Mouse (Mus musculus) cerebellum, postnatal 10 days (tissue): ENCODE results near the gene Kif16b.

Experiments used
- DNase-seq, 2 experiments: peaks; one replicate each; pipeline ENCODE4 v3.0.0; 2021; ENCODE audit warnings: mixed read lengths in 2 of 2

The Kif16b gene

DNA sequence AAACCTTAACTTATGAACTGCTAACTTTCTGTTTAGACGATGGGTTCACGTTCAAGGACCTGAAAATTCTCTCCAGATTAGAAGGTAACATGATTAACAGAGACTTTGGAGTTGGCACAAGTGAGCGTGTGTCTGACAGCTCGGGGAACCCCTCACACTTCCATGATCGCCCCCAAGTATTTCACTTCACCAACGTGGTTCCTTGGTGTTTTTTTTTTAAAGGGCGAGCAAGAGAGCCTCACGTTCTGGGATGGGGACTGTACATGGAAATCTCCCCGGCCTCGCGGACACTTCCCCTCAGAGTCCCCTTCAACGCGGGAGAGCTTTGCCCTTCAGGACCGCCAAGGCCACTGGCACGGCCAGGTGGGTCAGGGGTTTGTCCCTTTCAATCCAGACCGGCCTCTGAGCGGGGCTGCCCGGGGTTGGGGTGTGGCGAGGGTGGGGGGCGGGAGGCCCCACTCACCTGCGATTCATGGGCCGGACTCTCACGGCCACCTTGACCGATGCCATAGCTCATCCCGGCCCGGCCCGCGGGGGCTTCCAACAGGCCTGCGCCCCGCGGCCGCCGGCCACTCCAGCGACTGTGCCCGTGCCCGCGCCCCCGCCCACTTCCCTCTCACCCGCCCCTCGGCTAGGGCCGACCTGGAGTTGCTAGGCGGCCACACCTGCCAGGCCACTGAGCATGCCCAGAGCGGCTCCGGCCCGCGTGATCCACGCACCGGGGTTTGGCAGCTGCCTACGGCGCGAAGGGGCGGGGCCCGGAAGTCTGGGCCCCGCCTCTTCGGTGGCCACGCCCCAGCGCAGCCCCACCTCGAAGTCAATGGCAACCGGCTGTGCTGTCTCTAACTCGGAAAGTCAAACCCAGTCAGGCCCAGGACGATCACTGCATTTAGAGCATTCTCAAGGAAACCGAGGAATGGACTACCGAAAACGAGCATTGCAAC lies at the start of gene Kif16b:
Gene Kif16b (minus strand): TSS at position 670 of the 944 bp plus-strand sequence.
- DNase-seq = peak; percentile 95 to 97

DNA sequence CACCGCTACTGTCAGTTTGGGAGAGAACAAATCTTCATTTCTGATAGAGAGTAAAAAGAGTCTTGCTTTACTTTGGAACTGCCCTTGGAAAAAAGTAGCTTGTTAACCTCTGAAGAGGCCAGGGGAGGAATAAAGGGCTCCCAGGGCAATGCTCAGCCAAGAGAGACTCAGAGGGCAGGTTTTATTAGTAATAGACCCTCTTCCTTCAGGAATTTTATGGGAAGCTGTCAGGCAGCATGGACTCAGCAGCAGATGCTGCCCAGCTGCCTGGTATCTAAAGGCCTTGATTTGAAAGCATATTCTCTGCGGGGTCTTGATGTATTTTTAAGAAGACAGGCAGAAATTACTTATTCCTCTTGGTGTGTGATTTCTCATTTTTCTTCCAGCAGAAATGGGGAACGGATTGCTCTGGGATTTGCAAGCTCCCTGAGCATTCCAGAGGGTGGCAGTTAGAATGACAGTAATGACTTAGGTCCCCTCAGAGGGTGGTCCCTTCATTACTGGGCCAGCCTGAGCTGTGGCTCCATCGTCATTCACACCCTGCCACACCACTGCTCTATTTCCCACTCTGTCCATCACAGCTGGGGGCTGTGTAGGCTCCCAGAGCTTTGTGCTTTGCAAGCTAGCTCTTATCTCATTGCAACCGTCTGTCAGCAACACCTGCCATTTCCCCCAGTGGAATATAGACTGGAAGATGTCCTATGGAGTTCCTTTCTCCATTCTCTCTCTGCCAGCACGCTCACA lies 39.7 kb upstream of the Kif16b start:
- no peak for DNase-seq

DNA sequence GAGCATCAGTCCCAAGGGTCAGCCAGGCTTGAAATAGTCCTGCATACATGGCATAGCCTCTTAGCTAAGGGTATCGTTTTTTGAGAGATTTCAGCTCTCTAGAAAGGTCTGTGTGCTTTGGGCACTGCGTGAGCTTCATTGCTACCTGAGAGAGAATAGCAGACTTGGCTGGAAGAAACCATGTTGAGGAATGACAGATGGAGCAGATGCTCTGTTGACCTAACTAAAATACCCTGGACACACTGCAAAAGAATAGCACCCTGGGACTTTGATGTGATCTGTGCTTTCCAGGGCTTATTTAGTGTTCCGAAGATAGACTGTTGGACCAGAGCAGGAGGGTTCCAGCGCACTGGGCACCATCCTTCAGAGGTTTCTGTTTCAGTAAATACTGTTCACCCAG lies 29.1 kb upstream of the Kif16b start:
- DNase-seq = peak; percentile 16 to 30

DNA sequence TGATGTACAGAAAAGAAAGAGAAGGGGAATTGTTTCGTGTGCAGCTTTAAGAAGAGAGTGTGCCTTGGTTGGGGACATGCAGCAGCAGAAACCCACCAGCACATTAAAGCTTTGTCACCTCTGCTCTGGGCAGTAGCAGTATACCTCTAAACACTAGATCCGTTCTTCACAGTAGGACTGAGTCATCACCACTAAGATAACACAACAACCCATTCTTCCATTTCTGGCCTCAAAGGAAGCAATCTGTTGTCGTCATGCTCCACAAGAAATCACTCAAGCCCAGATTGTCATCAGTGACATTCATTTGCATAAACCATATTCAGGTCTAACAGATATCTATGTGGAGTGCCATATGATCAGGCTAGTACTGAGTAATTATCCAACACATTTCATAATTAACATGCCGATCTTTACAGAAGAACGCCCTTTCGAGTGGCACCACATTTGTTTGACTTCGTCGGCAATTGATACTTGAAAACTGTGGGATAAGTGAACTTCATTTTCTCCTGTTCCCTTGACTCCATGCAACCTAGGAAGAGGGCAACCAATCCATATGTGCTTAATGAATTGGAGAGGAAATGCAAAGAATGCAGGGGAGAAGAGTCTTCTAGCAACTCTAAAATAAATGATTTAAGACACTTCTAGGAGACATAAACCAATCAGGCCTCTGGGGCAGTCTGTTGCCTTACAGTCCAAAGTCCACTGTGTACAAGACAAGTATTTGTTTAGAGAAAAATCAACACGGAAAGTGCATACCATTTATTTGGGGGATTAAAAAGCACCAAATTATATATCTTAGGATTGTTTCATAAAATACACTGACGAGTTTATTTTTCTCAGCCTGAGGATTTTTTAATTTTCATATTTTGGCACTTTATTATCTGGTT lies 28.1 kb upstream of the Kif16b start:
- no peak for DNase-seq

DNA sequence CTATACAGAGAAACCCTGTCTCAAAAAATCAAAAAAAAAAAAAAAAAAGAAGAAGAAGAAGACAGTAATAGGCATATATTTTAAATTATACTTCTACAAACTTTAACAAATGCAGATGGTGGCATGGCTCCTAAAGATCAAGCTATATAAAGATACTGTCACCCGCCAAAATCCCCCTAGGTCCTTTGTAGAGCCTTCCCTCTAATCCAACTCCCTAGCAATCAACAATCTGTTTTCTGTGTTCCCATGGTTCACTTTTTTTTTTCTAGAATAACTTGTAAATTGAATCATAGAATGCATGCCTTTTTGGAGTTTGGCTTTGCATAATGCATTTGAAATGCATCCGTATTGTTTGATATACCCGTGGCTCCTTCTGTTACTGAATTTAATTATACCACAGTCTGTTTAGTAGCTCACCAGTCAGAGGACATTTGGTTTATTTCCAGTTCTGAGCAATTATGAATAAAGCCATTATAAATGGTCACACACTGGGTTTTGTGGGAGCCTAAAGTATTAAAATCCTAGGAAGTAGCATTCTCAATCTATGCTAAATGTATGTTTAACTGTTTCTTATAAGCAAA lies 9.6 kb upstream of the Kif16b start:
- no peak for DNase-seq

DNA sequence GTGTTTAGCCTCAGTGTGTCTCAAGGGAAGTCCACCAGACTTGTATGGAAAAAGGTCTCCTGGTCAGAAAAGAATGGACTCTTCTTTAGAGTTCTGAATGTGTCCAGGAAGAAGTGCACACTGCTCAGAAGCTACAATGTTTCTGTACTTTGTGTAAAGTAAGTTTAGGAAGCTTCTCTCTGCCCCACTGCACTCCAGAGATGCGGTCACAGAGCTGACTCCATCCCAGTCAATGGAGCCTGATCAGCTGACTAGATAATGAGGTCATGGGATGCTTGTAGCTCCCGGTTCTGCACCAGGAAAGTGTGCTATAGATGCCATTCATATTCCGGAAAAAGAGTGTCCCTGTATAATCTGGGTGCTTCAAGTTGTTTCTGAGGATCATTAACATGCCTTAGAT lies 7.9 kb upstream of the Kif16b start:
- DNase-seq = no peak

DNA sequence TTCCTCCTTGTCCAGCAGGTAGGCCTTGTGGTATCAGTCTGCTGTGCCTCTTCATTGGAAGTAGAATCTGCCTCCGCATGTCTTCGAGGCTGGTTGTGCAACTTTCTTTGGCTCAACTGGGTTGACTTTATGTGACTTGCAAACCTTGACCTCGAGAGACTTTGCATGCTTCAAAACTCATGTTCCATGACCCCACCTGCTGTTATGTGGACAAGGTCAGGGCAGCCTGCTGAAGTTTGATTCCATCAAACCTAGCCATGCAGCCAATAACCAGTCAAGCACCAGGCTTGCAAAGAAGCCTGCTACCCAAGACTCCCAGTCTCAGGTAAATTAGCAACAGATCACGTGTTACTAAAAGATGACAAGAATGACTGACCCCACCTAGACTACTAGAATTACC lies 5.7 kb upstream of the Kif16b start:
- DNase-seq = no peak

DNA sequence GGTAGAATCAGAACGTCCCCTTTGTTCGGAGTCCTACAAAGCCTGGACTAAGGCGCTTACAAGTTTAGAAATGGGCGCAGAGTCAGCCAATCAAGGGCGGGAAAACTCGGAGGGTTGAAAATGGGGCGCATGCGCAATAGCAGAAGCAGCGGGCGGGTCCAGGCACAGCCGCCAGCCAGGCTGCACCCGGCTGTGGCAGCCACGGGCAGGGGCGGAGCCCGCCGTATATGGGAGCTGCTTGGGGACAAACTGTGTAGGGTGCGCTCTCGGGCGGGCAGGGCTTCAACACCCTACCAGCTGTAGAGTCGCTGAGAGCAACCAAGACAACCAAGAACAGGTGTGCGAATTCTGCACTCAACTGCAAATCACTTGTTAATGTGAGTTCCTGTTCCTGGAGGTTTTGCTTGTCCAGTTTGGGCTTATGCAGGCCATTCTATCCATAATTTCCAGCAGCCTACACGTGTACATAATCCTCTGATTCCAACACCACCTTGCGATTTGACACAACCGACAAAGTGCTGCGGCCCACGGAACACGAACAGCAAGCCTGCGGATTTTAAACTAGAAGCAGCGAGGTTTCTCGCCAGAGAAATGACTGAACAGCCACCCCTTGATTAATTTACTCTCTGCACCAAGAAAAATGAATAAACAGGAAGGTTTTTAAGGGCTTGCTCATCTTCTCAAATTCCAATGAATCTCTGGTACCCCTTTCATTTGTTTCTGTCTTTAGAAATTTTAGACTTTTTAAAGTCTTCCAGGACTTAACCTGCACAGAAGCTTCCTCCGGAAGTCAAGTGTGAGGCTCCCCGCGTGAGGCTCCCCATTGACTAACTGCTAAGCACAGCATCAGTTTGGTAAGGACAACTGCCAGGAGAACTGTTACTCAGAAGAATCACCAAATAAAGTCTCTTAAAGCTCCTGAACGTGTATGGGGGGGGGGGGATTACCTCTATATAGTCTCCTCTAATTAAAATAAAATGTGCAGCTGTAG lies 1.9 kb upstream of the Kif16b start:
- DNase-seq = peak; percentile 93 to 95

DNA sequence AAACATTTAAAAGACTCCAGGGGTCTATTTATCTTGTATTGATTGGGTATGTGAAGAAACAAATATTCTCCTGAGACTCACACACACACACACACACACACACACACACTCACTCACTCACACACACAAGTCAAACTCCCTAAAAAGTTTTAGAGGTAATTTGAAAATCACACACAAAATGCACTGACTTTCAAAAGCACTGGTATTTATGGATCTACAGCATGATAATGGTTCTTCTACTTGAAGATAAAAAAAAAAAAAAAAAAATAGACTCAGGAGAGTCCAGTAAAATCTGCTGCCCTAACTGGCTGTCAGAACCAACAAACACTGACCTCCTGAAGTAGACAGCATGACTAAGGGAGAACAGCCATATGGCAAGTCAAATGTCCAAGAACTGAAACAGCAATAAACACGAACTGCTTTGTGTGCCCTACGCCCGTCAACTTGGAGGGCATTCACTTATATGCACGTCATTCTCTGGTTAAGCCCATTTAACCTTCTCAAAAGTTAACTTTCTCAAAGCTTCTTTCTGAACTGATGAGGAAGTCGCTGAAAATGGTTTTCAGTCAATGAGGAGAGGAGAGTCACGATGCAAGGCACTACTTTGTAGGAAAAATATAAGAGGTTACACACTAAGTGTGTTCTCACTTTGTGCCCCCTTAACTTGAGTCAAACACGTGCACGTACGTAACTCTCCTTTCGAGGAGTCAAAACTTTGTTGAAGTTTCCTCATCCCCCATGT lies 1.0 kb downstream of the Kif16b start:
- no peak for DNase-seq

DNA sequence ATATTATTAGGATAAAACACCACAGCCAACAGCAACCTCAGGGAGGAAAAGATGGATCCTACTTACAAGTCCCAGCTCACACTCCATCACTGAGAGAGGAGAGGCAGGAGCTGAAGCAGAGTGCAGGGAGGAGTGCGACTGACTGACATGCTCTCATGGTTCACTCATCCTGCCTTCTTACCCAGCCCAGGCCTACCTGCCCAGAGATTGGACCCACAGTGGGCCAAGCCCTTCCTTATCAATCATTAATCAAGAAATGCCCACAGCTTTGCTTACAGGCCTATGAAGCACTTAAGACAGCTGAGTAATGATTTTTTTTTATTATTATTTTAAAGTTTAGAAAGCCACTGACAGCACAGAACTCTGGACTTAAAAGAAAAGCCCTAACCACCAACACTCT lies 7.6 kb downstream of the Kif16b start:
- DNase-seq = no peak

DNA sequence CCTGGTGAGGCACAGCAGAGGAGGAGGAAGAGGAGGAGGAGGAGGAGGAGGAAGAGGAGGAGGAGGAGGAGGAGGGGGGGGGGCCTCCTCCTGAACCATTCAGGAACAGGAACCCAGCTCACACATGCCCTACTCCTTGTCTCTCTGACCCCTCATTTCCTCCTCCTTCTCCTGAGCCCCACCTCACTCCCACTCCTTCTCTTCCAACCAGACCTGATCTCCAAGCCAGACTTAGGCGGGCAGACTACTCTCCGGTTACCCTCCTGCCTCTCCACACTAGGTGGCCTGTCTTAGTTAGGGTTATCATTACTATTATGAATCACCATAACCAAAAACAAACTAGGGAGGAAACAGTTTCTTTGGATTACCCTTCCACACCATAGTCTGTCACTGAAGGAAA lies 10.0 kb downstream of the Kif16b start:
- DNase-seq = no peak

DNA sequence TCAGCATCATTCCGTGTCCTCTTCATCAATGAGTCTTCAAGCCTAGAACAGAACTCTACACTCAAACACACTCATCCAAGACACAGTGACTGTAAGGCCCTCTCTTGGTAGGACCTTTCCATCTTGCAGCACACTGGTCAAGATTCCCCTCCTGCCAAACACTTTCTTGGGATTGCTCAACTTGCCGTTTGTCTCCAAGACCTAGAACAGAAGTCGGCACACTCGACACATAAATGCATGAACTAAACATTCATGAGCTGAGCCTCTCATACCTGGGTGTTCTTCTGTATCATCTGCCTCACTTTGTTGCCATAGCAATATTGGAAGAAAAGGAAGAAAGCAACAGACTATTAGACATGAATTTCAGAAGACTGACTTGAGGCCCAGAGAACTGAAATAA lies 16.9 kb downstream of the Kif16b start:
- DNase-seq = no peak

DNA sequence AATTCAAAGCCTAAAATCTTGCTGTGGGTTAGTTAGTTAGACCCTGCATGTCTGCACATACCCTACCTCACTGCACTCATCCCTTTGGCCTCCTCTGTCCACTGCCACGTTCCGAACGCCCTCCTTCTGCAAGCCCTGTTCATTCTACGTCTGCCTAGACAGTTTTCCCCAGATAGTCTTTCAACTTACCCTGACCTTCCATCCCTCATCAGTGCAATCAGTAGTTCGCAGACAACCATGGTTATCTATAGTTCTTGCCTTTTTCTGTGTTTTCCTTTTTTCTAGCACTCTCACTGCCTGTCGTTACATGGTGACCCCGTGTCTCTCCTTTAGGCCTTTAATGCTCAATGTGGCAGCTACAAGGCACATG lies 17.7 kb downstream of the Kif16b start:
- no peak for DNase-seq

DNA sequence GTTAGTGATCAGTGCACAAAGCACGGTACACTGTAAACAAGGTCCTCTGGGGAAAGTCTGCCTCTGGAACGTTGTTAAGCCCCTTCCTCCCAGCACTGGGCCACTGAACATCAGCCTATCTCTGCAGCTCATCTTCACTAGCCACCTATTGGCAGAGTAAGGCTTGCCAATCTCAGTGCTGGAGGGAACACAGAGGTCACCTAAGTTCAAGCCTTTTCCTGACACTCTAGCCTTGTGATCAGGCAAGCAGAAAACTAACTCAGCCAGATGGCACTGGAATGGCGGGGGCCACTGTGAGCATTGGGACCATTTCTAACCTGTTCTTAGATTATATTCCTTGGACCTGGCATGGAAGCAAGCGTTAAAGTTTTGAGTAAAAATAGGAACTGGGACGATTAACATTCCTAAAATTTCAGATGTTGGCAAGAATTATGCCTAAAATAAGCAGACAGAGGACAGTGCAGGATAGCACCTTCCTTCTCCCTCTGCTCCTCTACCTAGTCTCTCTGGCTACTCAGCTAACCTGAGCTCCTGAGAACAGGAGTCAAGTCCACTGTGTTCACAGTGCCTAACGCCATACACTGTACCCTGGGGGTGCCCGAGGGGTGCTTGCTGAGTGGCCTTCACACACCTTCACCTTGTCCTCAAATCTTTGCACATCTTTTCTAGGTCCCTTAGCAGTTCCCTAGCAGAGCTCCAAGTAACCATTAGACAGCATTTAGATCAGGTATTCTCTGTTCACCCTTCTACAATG lies 18.3 kb downstream of the Kif16b start:
- DNase-seq = peak; percentile 40

DNA sequence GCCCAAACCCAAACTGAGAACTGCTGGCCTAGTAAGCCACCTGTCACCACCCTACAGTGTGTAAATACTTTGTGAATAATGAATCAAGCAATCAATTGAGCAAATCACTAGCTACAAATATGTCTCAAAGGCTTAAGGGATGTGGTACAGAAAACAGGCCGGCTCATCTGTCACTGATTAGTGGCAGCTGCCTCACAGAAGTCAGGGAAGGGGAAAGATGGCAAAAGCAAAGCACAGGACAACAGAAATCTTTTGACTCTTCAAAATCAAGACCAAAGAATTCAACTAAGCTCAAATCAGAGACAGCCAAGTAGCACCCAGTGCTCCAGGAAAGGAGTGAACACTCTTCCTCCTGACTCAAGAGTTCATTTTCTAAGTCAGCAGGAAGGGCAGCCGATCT lies 18.9 kb downstream of the Kif16b start:
- no peak for DNase-seq

DNA sequence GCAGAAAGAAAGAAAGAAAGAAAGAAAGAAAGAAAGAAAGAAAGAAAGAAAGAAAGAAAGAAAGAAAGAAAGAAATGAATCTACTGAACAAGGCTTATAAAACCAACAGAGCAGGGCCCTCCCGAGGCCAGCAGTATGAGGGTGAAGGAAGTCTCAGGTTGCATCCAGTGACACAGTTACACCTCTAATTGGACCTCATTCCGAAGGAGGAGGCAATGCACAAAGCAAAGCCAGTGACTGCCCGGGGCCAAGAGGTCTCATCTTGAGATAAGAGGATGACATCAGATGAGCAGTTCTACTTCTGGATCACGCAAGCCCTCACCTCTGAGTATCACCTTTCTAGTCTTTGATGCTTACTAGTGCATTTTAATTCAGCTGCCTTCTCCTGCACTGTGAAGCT lies 20.2 kb downstream of the Kif16b start:
- no peak for DNase-seq

DNA sequence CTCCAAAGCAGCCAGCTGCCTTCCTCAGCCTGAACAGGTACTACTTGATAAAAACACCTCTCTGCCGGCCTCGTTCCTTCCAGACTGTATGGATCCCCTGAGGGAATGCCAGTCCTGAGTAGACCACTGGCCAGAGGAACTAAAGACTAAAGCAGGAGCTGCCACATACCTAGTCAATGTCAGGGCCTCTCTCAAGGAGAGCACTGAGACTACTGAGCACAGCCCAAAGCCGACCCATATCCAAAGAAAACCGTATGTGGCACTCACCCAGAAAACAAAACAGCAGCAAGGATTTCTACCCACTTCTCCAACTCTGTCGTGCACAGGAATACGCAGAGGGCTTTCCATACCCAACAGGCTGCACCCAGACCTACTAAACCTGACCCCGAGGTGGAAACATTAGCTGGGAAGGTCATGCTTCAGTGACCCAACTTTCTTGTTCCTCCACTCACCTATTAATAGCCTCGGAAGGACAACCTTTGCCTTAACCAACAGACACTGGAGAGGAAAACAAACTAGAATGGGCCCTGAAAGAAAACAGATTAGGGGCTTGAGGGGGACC lies 22.0 kb downstream of the Kif16b start:
- DNase-seq = no peak

DNA sequence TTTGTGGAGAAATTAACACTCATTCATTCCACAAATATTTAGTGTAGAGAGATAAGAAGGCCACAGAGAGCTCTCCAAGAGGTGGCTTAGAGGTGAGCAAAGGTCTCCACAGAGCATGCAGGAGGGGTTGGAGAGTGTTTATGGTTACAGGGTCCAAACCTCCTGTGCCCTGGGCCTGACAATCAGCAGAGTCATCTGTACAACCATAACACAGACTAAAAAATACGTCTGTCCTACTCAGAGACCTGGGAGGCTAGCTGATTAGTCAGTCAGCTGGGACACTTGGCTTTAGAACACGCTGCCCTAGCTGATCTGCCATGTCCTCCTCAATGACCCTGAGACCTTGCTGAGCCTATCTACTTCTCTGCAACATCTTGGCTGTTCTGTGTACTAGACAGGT lies 24.7 kb downstream of the Kif16b start:
- no peak for DNase-seq

DNA sequence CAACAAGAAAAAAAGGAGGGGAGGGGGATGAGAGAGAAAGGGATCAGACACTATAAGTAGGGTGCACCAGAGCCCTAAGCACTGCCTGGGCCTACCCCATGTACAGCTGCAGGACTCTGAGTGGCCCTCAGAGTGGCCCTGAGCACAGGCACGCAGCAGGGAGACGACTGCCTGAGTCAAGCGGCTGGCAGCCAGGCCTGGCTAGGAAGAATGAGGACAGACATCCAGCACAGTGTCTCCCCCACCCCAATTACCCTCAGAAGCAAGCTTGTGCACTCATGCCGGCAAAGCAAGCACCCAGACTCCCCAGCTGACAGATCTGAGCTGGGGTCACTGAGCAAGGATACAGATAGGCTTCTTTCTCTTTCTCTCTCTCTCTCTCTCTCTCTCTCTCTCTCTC lies 25.4 kb downstream of the Kif16b start:
- DNase-seq = no peak

DNA sequence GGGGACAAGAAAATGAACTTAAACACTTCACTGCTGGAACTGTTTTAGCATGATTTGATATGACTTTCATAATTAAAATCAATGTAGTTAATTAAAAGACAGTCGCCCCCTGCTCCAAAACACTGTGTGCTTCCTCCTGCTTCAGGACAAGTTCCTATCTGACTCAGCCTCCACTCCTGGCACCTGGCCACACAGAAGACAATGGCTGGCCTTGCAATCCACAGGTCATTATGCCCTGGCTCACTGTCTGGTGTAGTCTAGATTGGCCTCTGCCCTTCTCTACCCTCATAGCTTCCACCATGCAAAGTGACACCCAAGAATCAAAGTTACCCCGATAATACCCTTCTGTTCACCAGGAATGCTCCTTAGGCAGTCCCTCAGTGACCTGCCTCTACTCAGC lies 26.8 kb downstream of the Kif16b start:
- peak; percentile 20 to 29 for DNase-seq
